Mouse (Mus musculus): ENCODE results near the gene Zhx3.

Gene Zhx3

GRCm38 (mm10) chr2:160872890-160873382 is at the start of gene Zhx3:
TSS of gene Zhx3 (minus strand) at chr2:160872998.
- peak; percentile 73 for DNase-seq (ENCODE audit: low spot score)

GRCm38 (mm10) chr2:160921285-160921684 is 48.5 kb upstream of the Zhx3 start:
- no peak for DNase-seq (ENCODE audit: low spot score)

GRCm38 (mm10) chr2:160918930-160919215 is 46.1 kb upstream of the Zhx3 start:
- DNase-seq (ENCODE audit: low spot score) = no peak

- no peak for DNase-seq (ENCODE audit: low spot score)
Measured at GRCm38 (mm10) chr2:160918154-160918929, 45.5 kb upstream of the Zhx3 start.

- no peak for DNase-seq (ENCODE audit: low spot score)
Measured at GRCm38 (mm10) chr2:160917313-160917712, 44.5 kb upstream of the Zhx3 start.

GRCm38 (mm10) chr2:160916714-160917113 is 43.9 kb upstream of the Zhx3 start:
- no peak for DNase-seq (ENCODE audit: low spot score)

- no peak for DNase-seq (ENCODE audit: low spot score)
Measured at GRCm38 (mm10) chr2:160915821-160916610, 43.2 kb upstream of the Zhx3 start.

GRCm38 (mm10) chr2:160914656-160915055 is 41.9 kb upstream of the Zhx3 start:
- no peak for DNase-seq (ENCODE audit: low spot score)

- DNase-seq (ENCODE audit: low spot score) = no peak
Measured at GRCm38 (mm10) chr2:160912231-160912671, 39.5 kb upstream of the Zhx3 start, which contains the start of gene Emilin3. TSS of gene Emilin3 (minus strand) at chr2:160912328.

- no peak for DNase-seq (ENCODE audit: low spot score)
Measured at GRCm38 (mm10) chr2:160911558-160912201, 38.9 kb upstream of the Zhx3 start.

GRCm38 (mm10) chr2:160910633-160911032 is 37.8 kb upstream of the Zhx3 start:
- DNase-seq (ENCODE audit: low spot score) = no peak

- no peak for DNase-seq (ENCODE audit: low spot score)
Measured at GRCm38 (mm10) chr2:160908607-160909006, 35.8 kb upstream of the Zhx3 start.

GRCm38 (mm10) chr2:160906101-160906500 is 33.3 kb upstream of the Zhx3 start:
- no peak for DNase-seq (ENCODE audit: low spot score)

- DNase-seq (ENCODE audit: low spot score) = no peak
Measured at GRCm38 (mm10) chr2:160905301-160905700, 32.5 kb upstream of the Zhx3 start.

GRCm38 (mm10) chr2:160901656-160902412 is 29.0 kb upstream of the Zhx3 start:
- no peak for DNase-seq (ENCODE audit: low spot score)

GRCm38 (mm10) chr2:160891697-160892096 is 18.9 kb upstream of the Zhx3 start:
- DNase-seq (ENCODE audit: low spot score) = no peak

GRCm38 (mm10) chr2:160891045-160891444 is 18.2 kb upstream of the Zhx3 start:
- no peak for DNase-seq (ENCODE audit: low spot score)

- DNase-seq (ENCODE audit: low spot score) = no peak
Measured at GRCm38 (mm10) chr2:160887859-160888258, 15.1 kb upstream of the Zhx3 start.

GRCm38 (mm10) chr2:160887284-160887683 is 14.5 kb upstream of the Zhx3 start:
- DNase-seq (ENCODE audit: low spot score) = peak; percentile 72

- no peak for DNase-seq (ENCODE audit: low spot score)
Measured at GRCm38 (mm10) chr2:160886221-160886620, 13.4 kb upstream of the Zhx3 start.

GRCm38 (mm10) chr2:160884830-160885229 is 12.0 kb upstream of the Zhx3 start:
- DNase-seq (ENCODE audit: low spot score) = peak; percentile 29

- DNase-seq (ENCODE audit: low spot score) = no peak
Measured at GRCm38 (mm10) chr2:160883912-160884311, 11.1 kb upstream of the Zhx3 start.
